Mouse (Mus musculus) ovary, postnatal 10 days (tissue): Measurements from ENCODE around the gene Cep41.

ENCODE experiments used
- DNase-seq: peaks from one replicate; pipeline ENCODE4 v3.0.0; 2022; ENCODE audit warnings: low spot score

The Cep41 gene

GRCm38 (mm10) chr6:30624763-30625162 lies 68.8 kb downstream of the Cep41 start:
- no peak for DNase-seq

DNA sequence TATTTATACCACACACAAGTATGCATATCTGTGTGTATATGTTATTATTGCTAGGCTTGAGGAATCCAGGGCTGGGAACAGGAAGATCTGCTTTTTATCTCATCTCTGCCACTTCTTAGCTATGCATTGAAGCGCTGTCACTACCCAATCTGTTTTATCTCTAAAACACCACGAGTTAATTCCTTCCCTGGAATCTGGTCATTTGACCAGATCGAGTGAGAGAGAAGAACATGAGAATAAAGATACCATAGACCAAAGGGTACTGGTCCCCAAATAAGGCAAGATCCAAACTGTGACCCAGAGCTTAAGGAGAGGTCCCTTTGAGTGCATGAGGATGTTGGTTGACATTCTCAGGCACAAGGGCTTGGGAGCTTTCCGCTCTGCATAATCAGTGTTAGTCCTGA lies 71.6 kb downstream of the Cep41 start:
- no peak for DNase-seq

- no peak for DNase-seq
These were observed 72.6 kb downstream of the Cep41 start for GRCm38 (mm10) chr6:30620994-30621393.

GRCm38 (mm10) chr6:30620591-30620990 lies 73.0 kb downstream of the Cep41 start:
- no peak for DNase-seq

- DNase-seq = no peak
These were observed 73.9 kb downstream of the Cep41 start for GRCm38 (mm10) chr6:30619606-30620005.

GRCm38 (mm10) chr6:30618735-30619134 lies 74.8 kb downstream of the Cep41 start:
- no peak for DNase-seq

DNA sequence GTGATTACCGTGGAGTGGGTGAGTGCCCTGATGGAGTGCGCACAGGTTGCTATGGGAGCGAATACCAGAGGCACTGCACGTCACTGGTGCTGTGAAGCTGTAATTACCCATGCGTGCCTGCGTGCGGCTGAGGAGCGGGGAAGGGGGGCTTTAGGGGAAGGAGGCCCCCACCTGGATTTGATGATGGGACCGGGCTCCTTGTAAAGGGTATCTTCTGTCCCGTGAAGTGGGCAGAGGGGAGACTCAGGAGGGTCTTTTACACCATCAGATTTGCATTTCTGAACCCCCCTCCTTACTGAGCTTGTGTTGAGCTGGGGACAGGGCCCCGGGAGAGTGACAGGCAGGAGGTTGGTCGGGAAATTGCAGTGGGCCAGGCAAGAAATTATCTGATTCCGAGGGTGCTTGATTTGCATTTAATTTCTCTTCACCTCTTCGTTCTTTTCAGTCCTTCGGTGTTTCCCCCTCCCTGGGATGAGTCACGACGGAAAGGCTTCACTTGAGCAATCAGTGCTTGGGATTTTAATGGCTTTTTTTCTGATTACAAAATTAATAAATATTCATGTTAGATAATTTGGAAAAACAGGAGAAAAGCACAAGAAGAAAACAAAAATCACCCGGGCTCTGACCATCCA lies 75.5 kb downstream of the Cep41 start:
- no peak for DNase-seq

DNA sequence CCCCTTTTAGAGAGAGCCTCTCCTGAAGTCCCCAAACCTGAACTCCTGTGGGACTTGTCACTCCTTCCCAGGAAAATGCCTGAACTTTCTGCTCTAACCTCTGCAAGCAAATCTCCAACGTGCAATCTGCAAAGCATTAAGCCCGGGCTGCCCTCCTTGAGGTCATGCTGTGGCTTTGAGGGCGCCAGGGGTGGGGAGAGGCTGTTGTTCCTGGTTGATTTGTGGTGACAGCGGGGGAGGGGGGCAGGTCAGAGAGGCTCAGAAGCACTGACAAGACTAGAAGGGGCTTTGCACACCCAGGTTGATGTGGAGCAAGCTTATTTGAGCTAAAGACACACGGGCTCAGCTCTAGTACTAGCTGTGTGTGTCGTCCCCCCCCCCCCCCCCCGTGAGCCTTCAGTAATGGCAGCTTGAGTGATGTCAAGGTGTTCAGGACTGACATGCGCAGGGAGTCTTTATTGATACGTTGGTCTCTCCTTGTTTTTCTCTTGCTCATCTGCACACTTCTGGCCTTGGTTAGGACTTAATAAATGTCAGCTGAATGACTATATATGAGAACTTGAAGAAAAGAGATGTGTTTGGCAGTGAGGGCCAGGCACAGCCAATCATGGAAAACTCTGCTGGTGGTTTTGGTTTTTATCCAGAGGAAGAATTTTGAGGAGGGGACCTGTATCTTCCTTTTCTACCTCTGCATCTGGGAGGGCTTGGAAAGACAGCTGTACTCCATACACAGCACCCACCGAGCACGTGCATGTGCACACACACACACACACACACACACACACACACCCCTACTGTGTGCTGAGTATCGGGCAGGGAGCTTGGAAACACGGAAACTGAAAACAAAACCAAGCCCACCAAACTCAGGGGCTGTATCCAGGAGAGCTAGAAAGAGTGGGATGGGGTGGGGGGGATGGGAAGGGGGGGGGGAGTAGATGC lies 76.3 kb downstream of the Cep41 start:
- no peak for DNase-seq

GRCm38 (mm10) chr6:30616491-30616941 lies 77.0 kb downstream of the Cep41 start:
- no peak for DNase-seq

DNA sequence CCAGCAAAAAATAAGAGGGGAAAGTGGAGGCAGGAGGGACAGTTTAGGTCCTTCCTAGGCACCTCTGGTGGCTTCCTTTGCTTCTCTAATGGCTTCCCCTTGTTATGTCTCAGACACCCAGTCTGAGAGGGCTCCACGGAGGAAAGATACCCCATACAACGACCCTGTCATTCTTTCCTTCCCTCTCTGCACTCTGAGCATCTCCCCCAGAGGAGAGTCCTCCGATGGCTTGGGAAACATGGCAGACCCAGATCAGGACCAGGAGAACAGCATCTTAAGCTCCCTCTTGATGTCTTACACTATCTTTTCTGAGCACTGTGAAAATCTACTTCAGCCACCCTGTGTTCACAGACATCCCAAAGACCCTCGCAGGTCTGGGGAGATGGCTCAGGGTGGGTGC lies 77.8 kb downstream of the Cep41 start:
- no peak for DNase-seq

DNA sequence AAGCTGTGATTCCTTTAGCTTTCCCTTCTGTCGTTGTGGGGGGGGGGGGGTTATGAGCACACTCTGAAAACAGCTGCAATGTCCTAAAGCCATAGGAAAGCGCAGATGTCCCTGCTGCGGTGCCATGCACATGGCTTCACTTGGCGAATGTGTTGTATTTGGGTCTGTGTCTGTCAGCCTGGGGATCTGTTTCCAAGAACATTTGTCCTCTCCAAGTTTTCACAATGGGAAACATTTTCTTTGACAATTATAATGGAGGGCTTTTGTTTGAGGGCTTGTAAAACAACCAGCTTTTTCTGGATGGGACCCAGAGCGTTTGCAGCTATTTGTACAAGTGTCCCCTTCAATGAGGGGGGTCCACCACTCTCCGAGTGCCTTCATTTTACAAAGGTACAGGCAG lies 79.3 kb downstream of the Cep41 start:
- no peak for DNase-seq

DNA sequence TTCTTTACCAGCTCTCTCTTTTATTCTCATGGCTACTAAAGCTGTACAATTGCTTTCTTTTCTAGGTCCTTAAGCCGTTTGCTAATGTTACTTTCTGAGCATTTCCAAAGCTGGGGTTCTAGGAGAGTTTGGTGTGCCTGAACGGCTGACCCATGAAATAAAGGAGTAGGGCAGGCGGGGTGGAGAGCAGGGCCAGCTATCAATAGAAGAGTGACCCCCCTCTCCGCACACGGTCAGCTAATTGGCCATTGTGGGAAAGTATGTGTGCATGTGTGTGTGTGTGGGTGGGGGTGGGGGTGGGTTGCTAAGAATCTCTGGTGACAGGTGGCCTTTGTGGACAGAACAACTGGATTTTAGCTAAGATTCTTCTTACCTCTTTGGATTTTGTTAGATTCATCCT lies 82.3 kb downstream of the Cep41 start:
- no peak for DNase-seq

DNA sequence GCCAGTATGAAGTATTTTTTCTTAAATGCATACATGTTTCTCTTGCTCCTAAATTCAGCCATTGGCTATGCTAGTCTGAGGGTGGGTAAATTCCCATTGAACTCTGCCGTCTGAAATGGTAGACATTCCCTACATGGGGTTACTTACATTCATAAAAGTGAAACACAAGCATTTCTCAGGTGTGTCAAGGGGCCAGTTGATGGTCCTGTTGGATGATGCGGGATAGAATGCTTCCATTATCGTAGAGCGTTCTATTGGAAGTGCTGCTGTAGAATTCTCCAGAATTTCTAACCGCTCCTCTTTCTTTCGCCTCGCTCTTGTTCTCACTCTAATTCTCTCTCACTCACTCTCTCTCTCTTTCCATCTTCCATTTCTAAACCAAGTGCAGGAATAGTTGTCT lies 82.8 kb downstream of the Cep41 start, which contains the start of gene Cpa5:
Cpa5 (plus strand) TSS at position 301 of the 400 bp plus-strand sequence.
- no peak for DNase-seq

DNA sequence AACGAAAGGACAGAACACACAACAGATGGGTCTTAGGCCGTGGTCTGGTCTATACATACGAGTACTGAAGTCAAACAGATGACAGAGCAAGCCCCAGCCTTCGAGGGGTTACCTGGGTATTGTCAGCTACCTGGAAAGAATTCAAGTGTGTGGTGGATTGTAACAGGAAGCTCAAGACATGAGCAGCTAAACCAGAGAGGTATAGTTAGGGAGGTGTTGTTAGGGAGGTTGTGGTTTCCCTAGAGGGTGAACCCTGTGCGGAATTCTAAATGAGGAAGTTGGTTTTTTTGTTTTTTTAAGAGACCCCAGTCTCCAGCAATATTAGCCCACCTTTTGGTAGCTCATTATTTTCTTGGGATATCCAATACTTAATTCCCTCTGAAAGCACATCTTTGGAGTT lies 87.9 kb downstream of the Cep41 start:
- DNase-seq = no peak

GRCm38 (mm10) chr6:30605111-30605510 lies 88.4 kb downstream of the Cep41 start:
- DNase-seq = no peak

DNA sequence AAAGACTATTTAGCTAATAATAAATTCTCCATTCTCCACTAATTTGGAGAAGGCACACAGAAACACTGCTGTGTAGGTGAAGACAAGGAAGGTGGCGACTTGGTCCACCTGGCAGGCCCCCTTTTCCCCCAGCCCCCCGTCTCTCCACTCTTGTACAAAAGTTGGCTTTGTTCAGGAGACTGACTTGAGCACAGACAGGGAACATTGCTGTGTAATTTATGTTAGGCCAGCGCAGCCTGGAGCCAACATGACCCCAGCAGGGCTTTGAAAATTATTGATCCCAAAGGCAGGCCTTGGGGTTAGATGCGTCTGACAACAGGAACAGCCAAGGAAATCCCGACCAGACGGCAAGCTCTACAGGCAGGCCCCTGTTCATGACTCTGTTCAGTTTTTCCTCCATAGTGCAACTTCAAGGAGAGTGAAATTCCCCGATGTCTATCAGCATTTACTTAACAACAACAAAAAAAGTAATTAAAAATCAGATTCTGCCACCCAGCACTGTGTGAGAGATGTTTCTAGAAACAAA lies 89.1 kb downstream of the Cep41 start:
- DNase-seq = no peak
